Mouse (Mus musculus): Measurements from ENCODE around the gene Chst4.
"Not testable (repeated sequence)": the region's sequence is repeated elsewhere in the genome, so short reads cannot be mapped to it uniquely, and the experiment has no call there.

The Chst4 gene

DNA sequence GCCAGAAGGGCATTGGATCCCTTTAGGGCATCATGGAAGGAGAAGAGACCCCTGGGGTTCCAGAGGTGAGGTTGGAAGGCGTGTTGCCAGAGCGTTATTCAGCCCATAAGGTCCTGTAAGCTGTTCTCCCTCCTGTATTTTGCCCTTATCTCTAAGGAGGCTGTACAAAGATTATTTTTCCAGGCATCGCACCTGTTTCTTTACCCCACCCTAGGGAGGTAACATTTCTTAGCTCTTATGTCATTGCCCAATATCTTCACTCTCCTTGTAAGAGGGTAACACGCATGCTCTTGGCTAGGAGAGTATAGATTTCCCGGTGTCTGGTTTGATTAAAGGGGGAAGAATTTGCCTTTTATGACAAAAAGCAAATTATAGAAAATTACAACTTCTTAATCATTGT, at the start of gene Chst4:
Chst4 (minus strand) TSS at position 82 of the 400 bp plus-strand sequence.
- no peak for DNase-seq

DNA sequence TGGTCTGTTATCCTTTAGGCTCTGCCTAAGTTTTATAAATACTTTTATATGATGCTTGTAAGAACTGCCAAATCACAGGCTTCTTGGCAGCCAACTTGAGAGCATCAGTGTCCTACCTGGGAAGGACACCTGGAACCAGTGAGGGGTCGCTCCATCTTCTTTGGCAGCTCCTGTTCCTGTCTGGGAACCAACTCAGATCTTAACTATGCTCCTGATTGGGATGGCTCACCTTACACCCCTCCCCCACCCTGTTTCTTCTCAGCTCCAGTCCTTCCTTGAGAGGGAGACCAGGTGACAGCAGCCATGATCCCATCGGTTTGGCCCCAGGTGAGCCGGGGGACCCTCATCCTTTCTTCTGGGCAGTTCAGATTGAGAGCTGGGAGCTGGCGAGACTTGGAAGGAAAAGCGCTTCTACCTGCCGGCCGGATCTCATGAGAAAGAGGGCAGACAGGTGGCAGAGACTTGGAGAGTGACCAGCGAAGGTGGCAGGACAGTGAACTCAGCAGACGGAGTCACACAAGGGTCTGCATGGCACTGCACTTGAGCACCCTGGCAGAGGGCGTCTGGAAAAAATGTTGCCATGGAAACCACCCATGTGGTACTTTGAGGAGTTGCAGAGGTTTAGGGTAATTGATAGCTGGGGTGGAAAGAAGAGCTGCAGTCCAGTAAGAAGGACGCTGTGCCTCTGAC, 43.0 kb upstream of the Chst4 start:
- DNase-seq: no peak

DNA sequence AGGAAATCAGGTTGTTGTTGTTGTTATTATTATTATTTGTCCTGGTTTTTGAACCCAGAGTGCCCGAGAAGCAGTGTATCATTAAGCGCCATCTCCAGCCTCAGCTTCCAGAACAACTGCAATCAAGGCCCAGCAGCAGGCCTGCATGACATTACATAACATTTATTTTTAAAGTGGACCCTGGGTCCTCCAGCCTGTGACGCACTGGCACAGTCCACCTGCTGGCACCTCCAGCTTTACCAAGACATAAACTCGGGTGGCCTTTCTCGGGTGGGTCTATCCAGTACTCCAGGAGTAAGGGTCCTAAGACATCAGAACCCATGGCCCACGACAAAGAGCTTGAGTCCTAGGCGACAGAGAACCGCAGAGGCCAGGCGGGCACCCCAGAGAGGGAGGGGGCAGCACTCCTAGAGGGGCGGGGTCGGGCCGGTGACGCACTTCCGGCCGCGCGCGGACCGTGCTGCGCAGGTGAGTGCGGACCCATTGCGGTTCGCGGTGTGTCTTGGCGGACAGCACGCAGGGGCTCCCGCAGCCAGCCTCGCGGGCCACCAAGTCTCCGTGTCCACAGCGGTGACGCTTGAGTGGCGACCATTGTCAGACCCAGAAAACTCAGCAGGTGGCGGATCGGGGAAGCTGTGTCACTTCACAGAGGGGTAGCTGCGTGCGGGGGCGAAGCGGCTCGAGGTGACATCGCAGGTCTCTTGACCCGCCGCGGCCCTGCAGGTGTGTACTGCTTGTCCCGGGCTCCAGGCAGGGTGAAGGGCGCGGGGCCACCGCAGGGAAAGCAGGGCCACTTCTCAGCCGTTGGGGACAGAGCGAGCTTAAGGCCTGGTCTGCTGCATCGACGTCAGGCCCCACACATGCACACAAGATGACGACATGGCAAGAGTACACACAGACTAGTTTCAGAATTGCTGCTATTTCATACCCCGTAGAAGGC, 40.0 kb upstream of the Chst4 start, which contains the start of gene Zfp612:
Zfp612 (plus strand) TSS at position 465 of the 940 bp plus-strand sequence.
- DNase-seq: no peak

DNA sequence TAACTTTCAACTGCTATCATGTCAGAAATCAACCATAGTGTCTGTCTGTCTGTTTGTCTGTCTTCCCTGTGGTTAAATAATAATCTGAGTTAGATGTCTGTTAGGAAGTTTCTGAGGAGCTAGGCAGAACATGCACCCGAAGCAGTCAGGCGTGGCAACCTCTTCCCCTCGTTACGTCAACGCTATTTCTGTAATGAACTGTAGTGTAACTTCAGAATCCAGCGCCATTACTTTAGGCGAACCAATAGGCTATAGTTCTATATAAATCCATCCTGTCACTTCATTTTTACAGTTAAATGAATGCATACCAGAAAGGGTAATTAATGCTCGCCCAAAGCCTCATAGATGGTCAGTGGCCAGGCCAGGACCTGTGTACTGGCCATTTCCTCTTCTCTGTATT, 35.0 kb upstream of the Chst4 start:
- no peak for DNase-seq

DNA sequence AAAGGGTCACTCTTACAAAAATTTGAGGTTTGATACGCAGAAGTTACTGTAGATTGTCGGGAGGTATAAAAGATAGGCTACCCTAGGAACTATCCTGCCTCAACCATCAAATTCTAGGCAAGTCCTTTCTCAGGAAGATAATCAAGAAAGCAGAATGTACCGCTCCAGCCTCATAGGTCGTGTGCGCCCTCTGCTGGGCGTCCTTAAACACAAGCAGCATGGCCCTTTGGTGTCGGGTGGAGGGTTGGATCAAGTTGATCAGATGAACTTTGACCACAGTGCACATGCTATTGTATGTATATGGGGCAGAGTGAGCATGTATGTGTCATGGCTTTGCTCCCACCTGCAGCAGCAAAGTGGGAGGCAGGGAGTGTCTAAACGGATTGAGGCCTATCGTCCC, 32.1 kb upstream of the Chst4 start:
- no peak for DNase-seq

DNA sequence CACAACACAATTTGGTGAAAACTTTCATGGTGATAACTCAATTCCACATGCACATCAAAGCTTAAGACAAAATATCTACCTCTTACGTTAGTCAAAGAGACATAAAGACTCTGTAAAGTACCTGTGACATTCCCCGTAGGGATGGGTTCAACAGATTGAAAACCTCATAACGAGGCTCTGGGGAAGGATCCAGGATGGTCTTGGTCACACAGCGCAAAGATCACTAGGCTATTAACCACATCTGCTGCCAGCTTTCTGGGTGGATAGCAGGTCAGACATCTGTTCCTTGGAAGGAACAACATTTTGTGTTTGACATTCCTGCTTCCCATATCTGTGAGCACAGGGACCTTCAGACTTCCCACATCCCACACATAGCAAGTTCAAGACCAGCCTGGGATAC, 30.2 kb upstream of the Chst4 start:
- no peak for DNase-seq

DNA sequence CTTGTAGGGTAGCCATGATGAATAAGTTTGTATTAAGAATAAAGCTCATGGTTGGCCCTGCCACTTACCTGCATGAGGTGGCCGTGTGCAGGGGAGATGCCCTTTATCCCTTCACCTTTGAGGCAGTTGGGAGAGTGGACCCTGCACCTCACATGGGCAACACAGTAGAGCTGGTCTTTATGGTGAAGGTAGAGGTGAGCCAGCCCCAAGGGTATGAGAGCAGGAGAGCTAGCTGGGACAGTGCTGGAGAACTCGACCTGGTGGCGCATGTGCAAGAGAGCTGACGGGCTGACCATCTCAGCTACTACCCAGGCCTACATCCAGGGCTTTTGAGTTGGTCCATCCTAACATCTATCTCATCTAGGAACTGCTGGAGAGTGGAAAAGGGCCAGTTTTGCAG, 26.1 kb upstream of the Chst4 start:
- no peak for DNase-seq

DNA sequence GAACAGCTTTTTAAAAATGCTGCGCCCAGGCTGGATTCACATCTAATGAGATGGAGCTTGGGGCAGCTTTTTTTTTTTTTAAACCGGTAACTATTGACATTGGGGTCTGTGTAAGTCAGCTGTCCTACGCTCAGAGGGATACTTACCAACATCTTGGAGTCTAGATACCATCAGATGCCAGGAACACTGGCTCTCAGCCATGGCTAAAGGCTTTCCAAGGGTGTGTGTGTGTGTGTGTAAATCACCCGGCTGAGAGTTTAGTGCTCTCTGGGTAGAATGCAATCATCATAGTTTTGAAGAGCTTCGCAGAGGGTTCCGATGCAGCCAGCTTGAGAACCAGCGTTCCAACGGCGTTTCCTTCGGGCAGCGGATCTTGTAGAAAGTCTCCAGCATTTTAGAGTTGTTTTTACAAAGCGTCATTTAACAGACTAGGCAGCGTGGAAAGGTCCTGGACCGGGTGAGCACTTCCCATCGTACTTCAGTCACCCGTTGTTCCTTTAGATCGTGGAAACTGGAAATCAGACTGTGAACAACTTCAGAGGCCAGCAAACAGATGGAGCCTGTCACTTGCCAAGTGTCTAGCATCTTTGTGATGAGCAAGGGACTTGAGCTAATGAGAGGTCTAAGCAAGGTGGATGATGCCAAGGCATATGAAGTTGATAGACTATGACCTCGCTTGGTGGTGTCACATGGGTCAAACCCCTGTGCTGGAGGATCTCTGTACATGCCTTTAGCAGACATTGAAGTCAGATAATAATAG, 25.2 kb upstream of the Chst4 start:
- no peak for DNase-seq

DNA sequence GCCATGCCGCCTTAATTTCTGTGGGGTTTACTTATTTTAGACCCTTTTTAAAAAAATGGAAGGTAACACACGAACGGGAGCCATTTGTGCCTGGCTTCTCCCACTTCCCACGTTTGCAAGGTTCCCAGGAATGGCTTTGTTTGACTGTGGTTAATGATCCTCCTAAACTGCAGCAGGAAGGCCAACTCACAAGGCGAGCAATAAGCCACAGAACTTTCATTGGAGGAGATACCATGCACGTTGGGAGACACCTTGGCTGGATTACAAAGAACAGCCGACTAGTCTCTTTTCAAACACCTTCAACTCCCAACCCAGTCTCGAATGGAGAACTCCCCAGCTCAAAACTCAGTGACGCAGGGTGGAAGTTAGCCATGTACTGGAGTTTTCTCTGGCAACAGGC, 24.6 kb upstream of the Chst4 start:
- DNase-seq: no peak

DNA sequence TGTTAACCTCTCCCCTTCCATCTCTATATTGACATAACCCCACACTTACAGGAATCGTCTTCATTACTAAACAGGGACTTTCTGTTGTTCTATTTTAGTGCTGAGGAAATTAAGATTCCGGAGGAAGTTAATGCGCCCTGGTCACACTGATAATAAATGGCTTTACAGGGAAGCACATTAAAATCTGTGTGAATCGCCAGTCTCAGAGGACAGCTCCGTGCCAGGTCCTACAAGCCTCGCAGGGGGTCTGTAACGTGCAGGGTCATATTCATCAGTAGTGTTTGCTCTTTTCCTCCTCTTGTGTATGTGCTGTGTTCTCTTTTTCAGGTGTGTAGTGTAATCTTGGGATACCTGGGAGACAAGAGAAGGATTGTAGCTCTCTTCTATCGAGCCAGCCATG, 18.7 kb upstream of the Chst4 start:
- no peak for DNase-seq

DNA sequence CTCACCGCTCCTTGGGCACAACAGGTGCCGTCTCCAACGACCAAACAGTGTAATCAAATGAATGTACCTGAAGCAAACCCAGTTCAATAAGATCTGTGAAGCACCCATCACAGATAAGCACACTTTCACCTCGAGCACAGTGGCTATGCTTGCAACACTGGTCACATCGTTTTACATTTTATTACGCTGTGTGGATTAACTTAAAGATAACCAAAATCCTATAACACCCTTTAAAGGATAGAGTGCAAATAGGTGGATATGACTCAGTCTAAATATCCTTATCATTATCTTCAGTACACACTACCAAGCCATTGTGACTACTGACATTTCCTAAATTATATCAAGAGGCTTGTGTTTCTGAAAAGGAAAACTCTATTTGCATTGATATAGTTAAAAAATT, 11.7 kb upstream of the Chst4 start:
- no peak for DNase-seq

DNA sequence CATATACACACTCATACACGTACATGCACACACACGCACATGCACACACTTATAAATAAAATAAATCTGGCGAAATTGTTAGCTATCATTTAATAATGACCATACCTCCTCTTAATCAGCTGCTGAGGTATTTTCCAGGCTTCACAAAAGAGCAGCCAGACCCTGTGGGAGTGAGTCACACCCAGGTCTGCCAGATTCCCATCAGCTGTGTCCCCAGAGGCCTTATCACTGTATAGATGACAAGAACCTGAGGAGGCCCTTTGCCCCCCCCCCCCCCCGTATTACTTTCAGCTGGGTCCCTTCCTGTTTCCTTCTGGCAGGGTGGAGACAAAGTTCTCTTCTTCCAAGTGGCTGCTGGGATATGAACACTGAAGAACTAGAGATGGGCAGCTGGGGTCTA, 969 bp upstream of the Chst4 start:
- no peak for DNase-seq

DNA sequence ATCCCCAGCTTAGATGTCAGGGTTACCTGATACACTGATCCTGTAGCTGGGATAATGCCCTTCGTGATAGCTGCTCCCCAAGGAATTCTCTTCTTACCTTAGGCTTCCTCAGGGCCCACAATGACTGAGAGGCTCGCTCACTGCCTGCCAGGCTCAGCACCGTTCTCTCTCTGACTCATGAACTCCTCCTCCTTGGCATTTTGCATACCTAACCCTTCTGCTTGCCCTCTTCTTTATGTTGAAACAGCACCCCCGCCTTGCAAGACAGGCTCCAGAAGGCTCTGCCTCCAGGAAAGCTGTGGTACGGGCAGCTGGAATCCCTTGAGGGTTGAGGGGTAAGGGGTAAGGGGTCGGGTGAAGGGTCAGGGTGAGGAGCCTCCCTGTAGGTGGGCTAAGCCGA, 324 bp downstream of the Chst4 start:
- no peak for DNase-seq

DNA sequence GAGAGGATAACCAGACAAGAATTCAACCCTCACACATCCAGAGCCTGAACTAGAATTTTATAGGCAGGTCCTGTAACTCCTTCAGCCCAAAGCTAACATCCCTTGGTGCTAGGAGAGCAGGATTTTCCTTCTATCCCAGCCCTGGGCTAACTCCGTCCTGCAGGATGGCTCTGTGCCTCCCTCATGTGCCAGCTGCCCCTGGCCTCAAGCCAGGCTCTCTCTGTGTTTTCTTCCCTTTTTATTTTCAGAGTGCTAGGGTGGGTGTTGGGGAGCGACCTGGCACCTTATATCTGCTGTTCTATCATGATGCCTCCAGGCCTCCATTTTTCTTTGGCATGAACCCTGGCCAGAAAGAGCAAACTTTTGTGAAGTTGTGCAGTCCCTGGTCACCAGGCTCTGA, 3.4 kb downstream of the Chst4 start:
- no peak for DNase-seq

DNA sequence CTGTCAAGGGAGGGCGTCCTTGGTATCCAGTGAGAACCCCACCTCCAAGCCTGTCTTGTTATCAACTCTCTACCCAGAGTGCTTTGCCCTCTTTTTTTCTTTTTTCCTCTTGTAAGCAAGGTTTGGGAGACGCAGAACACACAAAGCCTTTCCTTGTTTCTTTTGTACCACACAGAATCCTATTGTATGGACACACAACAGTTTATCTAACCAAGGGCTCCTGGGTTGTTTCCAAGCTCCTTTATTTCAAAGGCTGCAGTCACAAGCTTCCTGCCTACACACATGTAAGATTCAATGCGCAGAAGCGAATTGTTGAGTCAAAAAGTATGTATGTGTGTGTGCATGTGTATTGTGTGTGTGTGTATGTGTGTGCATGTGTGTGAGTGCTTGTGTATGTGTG, 5.2 kb downstream of the Chst4 start:
- DNase-seq: no peak

DNA sequence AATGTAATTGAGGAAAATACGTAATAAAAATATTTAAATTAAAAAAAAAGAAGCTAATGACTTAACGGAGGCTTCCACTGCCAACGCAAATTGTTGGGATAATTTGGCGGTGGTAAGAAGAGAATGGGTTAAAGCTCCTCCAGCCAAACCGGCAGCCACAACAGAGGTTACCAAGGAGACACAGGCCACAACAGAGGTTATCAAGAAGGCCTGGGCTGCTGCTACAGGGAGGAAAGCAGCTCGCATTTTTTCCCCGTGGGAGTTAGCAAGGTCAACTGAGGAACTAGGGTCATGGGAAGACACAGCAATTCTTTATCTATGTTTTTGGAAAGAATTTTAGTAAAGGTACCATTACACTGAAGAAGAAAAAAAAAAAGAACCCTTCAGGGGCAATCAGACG, 5.8 kb downstream of the Chst4 start:
- DNase-seq: not testable (repeated sequence)

DNA sequence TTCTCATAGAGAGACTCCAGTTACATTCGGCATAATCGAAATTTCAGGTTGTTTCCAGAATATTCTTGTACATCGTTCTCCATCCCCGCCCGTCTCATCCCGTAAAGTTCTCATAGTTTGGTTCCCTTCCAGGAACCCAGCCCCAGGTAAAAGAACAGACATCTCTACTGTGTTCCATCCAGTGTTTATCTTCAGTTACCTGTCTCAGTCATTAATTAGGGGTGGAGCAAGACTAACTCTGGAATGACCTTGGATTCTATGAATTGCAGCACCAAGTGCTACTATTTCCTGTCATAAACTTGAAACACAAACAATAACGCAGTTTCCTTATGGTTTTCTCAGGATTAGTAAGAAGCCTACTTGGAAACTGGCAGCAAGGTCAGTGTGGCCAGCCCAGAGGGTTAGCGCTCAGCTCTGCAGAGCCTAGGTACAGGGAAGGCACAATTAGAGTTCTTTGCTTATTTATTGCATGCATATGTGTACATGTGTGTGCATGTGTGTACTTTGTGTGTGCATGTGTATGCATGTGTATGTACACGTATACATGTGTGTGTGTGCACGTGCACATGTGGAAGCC, 16.7 kb downstream of the Chst4 start:
- DNase-seq: no peak

DNA sequence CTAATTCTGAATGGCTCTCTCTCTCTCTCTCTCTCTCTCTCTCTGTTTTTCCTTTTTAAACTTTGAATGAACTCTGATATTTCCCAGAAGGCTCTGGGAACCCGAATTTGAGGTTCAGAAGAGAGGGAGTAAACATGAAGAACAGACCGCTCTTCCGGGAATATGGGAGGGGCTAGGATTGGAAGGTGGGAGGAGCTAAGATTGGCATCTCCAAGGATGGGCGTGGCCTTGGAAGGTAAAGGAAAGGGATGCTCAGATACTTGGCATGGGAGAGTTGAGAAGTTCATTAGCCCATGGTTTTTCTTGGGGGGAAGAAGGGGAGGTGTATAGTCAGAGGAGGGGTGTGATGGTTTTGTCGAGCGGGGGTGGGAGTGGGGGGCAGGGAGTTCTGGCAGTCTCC, 17.5 kb downstream of the Chst4 start:
- DNase-seq: no peak

DNA sequence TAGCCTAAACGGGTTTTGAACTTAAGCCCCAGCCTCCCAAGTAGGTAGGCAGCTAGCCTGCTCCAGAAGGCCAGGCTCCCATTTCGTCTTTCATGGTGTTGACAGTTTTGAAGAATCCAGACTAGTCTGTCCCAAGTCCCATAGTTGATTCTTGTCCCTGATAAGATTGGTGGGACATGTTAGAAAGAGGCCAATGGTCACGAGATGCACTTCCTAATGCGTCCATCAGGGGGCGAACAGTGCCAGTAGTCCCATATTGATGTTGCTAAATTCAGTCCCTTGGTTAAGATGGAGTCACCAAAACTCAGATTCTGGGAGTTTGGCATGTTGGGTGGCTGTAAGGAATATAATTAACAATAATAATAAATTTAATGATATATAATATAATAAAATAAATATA, 28.7 kb downstream of the Chst4 start:
- no peak for DNase-seq

DNA sequence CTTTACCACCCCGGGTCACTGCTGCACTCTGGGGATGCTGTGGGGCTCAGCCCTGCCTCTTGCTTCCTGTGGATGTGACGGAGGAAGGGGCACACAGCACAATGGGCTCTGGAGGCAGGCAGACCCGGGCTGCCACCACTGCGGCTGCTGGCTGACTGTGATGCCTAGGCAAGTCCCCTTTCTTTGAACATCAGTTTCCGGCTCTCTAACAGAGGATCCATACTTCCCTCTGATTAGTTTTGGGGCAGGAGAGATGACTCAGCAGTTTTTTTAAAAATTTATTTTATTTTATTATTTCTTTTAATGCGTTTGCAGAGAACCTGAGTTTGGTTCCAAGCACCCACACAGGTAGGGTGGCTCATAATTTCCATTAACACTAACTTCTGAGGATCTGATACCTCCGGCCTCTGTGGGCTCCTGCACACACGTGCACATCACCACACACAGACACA, 30.5 kb downstream of the Chst4 start:
- no peak for DNase-seq

DNA sequence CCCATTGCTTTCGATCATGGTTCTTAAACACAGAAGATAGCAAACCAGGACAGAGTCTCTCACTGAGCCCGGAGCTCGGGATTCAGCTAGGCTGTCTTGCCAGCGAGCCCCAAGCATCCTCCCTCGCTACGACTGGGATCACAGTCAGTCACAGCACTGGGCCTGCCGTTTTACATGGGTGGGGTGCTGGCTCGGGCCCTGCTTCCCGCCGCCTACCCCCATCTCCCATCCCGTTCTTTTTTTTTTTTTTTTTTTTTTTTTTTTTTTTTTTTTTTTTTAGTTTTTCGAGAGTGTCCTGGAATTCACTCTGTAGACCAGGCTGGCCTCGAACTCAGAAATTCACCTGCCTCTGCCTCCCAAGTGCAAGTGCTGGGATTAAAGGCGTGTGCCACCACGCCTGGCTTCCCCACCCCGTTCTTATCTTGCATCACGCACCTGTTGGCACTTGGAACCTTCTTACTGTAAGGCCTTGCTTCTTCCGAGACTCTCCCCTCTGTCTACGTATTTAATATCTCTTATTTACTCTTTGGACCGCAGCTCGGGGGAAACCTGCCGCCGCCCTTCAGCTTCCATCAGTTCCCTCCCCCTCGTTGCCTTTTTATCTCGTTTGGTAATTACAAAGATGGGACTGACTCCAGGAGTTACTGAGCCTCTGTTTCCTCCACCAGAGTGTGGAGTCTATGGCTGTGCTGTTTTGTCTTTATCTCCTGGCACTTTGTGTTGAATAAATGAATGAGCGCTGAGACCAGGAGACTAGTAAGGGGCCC, 31.1 kb downstream of the Chst4 start:
- DNase-seq: no peak

DNA sequence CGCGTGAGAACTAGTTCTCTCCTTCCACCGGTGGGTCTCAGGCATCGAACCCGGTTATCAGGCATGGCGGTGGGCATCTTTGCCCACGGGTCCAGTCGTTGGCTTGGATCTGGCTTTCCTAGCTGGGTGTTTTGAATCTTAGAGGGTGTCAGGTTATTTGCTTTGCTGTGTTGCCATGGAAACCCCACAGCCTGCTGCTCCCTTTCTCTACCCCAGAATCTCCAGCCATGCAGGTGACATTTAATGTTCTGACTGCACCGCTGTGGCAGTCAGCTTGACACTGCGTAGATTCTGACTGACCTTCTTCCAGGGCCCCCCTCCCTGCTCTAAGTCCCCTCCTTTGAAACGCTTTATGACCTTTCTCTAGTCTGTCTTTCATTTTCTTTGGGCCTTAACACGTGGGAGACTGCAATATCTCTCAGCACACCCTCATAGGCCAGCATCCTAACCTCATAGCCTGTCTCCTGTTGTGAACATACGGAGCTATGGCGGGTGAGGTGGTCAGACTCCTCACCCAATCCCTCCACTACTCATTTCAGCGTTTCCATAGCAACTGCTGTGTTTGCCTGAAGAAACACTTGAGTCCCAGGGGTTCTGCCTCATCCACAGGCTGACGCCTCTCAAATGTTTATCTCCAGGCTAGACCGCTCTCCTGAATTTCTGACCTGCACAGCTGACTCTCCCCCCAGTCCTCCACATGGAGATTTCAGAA, 33.1 kb downstream of the Chst4 start:
- DNase-seq: no peak

Data from thymus, adult 18-20 months (tissue).